Mouse (Mus musculus): ENCODE data around the gene Itgb4. TPM values are rescaled to one million over a fixed set of nuclear protein-coding genes. Genes with fewer than 3 reads are reported as not detected.

The Itgb4 gene
- polyA plus RNA-seq (2017; shearing (Covaris generic)): under 1 TPM; 0.23 to 0.36 TPM

DNA sequence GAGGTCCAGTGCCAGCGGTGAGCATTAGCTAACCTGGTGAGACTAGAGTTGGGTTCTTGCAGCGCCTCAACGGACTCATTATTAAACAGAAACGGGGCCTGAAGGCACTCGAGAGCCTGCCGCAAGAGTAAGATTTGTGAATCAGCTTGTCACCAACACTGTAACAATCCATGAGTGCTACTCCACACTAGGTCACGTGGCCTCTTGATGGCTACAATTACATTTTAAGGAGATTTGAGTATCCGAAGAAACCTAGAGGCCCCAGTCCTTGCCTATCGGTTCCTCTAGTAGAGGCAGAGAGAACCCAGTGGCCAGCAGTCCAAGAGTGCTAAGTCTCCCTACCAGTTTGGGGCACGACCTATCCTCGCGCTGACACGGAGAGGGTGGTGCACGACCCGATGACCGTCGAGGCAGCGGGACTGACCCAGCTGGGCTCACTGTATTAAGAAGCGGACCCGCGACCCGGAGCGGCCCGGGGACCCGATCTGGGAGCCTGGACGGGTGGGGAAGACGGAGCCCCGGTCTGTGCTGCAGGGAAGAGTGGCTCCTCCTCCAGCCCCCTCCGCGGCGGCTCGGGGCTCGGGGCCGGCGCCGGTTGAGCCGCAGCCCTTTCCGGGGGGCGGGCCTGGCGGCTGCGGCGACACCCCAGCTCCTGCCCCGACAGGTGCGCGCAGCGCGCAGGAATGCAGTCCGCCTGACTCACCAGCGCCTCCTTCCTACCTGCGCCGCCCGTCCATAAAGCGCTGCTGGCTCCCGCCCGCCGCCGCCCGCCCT lies at the start of gene Itgb4:
Gene Itgb4 (plus strand): TSS at position 401 of the 774 bp plus-strand sequence.

DNA sequence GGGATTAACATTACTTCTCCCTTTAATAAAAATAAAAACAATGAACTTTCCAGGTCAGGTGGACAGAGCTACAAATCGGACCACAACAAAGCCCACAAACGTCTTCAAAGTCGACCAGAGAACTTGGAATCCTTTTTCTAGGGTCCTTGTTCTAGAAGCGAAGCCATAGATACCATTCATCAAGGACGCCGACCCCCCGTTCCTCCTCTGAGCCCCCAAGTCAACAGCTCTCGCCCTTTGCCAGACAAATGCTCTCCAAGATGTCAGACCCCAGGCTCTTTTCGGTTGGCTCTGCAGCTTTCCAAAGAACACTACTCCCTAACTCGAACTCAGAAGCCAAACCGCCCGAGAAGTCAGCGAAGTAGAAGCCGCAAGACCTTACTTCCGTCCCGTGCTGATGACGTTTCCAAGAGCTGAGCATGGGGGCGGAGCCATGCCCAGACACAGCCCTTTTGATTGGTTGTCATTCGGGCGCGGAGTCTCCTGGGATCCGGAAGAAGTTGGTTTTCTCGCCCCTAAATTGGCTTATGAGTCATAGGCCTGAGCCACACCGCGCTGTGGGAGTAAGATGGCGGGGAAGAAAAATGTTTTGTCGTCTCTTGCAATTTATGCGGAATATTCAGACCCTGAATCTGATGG lies 41.3 kb upstream of the Itgb4 start, which contains the start of the genes Sap30bp and Recql5:
Gene Sap30bp (plus strand): TSS at position 175 of the 639 bp plus-strand sequence.
Gene Recql5 (minus strand): TSS at position 370 of the 639 bp plus-strand sequence.

DNA sequence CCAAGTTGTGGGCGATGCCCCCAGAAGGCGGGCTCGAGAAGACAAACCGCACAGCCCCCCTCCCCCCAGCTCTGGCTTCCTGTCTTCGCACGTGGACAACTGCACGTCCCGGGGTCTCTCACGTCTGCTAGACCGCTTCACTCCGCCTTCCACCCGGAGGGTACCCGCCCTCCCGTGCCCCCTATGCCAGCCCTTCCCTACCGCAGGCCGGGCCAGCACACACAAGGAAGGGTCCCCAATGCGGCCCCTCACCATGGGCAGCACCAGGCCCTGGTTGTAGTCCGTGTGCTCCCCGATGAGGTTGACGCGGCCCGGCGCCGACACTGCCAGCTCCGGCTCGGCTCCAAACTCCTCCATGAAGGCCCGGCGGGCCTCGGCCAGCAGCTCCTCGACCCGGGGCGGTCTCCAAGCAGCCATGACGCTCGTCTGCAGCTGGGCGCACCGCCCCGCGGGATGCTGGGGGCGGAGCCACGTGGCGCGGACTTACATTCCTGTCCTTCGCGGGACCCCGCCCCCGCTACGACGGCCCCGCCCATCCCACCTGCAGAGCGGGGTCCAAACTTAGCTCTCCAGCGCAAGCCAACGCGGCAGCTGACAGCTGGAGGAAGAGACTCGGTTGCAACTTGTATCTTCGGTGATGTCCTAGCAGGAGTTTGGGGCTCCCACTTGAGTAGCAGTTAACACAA lies 37.9 kb downstream of the Itgb4 start, which contains the start of gene Galk1:
Gene Galk1 (minus strand): TSS at position 458 of the 686 bp plus-strand sequence.

DNA sequence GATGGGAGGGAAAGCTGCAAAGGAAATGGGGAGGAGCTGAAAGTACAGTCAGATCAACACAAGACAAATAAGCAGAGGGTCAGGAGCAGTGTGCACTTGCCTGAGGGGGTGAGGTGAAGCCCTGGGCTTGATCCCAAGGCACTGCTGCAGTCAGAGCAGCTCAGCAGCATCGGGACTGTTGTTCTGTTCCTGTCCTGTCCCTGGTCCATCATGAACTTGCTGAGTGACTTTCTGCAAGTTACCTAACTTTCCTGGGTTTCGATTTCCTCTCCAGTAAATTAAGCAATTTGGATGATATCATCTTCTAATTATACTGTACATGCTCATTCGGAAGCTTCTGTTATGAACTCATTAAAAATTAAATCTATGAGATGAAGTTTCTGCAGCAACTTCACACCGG lies 53.2 kb downstream of the Itgb4 start, which contains the start of gene H3f3b:
Gene H3f3b (minus strand): TSS at position 207 of the 400 bp plus-strand sequence.

GRCm38 (mm10) chr11:116030088-116030897 lies 55.8 kb downstream of the Itgb4 start, which contains the start of gene Unk:
TSS of gene Unk (plus strand) at chr11:116030322.

Other genes with a start within 250 kb of the Itgb4 start
- 10 to 100 TPM; 22.2 to 29.1 TPM for gene Tmem94, start 209.3 kb upstream of the Itgb4 start, polyA plus RNA-seq (2017; shearing (Covaris generic))
- gene Caskin2, start 161.1 kb upstream of the Itgb4 start, polyA plus RNA-seq (2017; shearing (Covaris generic)): 1 to 10 TPM; 2.1 to 3.1 TPM
- 10 to 100 TPM; 43.0 to 53.7 TPM for gene Tsen54, start 160.0 kb upstream of the Itgb4 start, polyA plus RNA-seq (2017; shearing (Covaris generic))
- gene Llgl2, start 150.7 kb upstream of the Itgb4 start, polyA plus RNA-seq (2017; shearing (Covaris generic)): 10 to 100 TPM; 34.4 to 36.9 TPM
- 1 to 10 TPM in 1 of 2 experiments, under 1 TPM in 1; 0.55 to 7.5 TPM for gene Myo15b, start 116.3 kb upstream of the Itgb4 start, polyA plus RNA-seq (2017; shearing (Covaris generic))
- gene Smim5, start 74.7 kb upstream of the Itgb4 start, polyA plus RNA-seq (2017; shearing (Covaris generic)): 1 to 10 TPM in 1 of 2 experiments, under 1 TPM in 1; 0.68 to 1.2 TPM
- gene Smim6, start 62.7 kb upstream of the Itgb4 start, polyA plus RNA-seq (2017; shearing (Covaris generic)): 1 to 10 TPM; 1.7 to 2.2 TPM
- 10 to 100 TPM; 35.4 to 35.8 TPM for gene Sap30bp, start 41.4 kb upstream of the Itgb4 start, polyA plus RNA-seq (2017; shearing (Covaris generic))
- gene Recql5, start 41.2 kb upstream of the Itgb4 start, polyA plus RNA-seq (2017; shearing (Covaris generic)): 10 to 100 TPM; 18.1 to 21.6 TPM
- gene Galk1, start 38.0 kb downstream of the Itgb4 start, polyA plus RNA-seq (2017; shearing (Covaris generic)): 10 to 100 TPM; 26.3 to 33.0 TPM
- gene H3f3b, start 53.3 kb downstream of the Itgb4 start, polyA plus RNA-seq (2017; shearing (Covaris generic)): 1,000 to 10,000 TPM; 1,305 to 1,440 TPM
- gene Unk, start 55.6 kb downstream of the Itgb4 start, polyA plus RNA-seq (2017; shearing (Covaris generic)): 10 to 100 TPM; 38.7 to 59.1 TPM
- gene Unc13d, start 103.3 kb downstream of the Itgb4 start, polyA plus RNA-seq (2017; shearing (Covaris generic)): 100 to 1,000 TPM; 140 to 162 TPM
- 100 to 1,000 TPM; 179 to 187 TPM for gene Wbp2, start 112.3 kb downstream of the Itgb4 start, polyA plus RNA-seq (2017; shearing (Covaris generic))
- under 1 TPM in 1 of 2 experiments, not detected in 1; 0.89 TPM for gene Trim47, start 152.5 kb downstream of the Itgb4 start, polyA plus RNA-seq (2017; shearing (Covaris generic))
- gene Trim65, start 156.4 kb downstream of the Itgb4 start, polyA plus RNA-seq (2017; shearing (Covaris generic)): 10 to 100 TPM; 18.8 to 28.5 TPM
- gene Mrpl38, start 164.2 kb downstream of the Itgb4 start, polyA plus RNA-seq (2017; shearing (Covaris generic)): 10 to 100 TPM; 73.7 to 79.0 TPM
- 10 to 100 TPM; 11.2 to 13.4 TPM for gene Fbf1, start 193.5 kb downstream of the Itgb4 start, polyA plus RNA-seq (2017; shearing (Covaris generic))
- 10 to 100 TPM; 54.7 to 68.8 TPM for gene Ten1, start 224.1 kb downstream of the Itgb4 start, polyA plus RNA-seq (2017; shearing (Covaris generic))
- 10 to 100 TPM; 19.8 to 23.4 TPM for gene Acox1, start 224.3 kb downstream of the Itgb4 start, polyA plus RNA-seq (2017; shearing (Covaris generic))